Mouse (Mus musculus) kidney, adult 2 months (tissue): ENCODE data around the gene Prx. TPM values are rescaled to one million over a fixed set of nuclear protein-coding genes. Genes with fewer than 3 reads are reported as not detected.
A peak's percentile ranks its signal among the peaks of the same experiment; 100 is the strongest.

Source experiments
- DNase-seq: peaks from one replicate; pipeline ENCODE4 v3.0.0; 2021
- H3K27ac ChIP-seq: fragments of 200-500 bp; 2 replicates; pipeline ENCODE4 v1.5.1; 2012; ENCODE audit warnings: low read depth, low read length, control low read depth, inconsistent platforms; ENCODE audit not compliant: insufficient read depth
- H3K27me3 ChIP-seq: fragments of 200-500 bp; replicated peaks from 2 replicates; pipeline ENCODE4 v1.6.1; 2012; ENCODE audit warnings: mild to moderate bottlenecking, moderate library complexity, low read length, inconsistent platforms; ENCODE audit not compliant: control insufficient read depth, insufficient read depth
- H3K36me3 ChIP-seq: fragments of 200-500 bp; 2 replicates; pipeline ENCODE4 v1.6.1; 2012; ENCODE audit warnings: mild to moderate bottlenecking, moderate library complexity, low read length, inconsistent platforms; ENCODE audit not compliant: control insufficient read depth, insufficient read depth
- H3K4me1 ChIP-seq: fragments of 200-500 bp; 2 replicates; pipeline ENCODE4 v1.6.1; 2011; ENCODE audit warnings: low read length; ENCODE audit not compliant: control insufficient read depth, insufficient read depth
- H3K4me3 ChIP-seq: fragments of 200-500 bp; 2 replicates; pipeline ENCODE4 v1.5.1; 2011; ENCODE audit warnings: mild to moderate bottlenecking, low read depth, low read length, control low read depth; ENCODE audit not compliant: insufficient read depth
- CTCF ChIP-seq: fragments of 200-500 bp; conservative IDR thresholded peaks from 2 replicates; pipeline ENCODE4 v1.5.1; 2011; ENCODE audit warnings: low read depth, mild to moderate bottlenecking, control low read depth, low read length, moderate library complexity, mixed read lengths; ENCODE audit not compliant: insufficient read depth, insufficient read length
- POLR2A ChIP-seq: fragments of 200-500 bp; IDR thresholded peaks from one replicate; pipeline ENCODE4 v1.6.1; 2011; ENCODE audit warnings: low read depth, low read length, control low read depth
- WGBS: fragments of 180-500 bp; shearing (Covaris S2); methylation state at CpG from one replicate; pipeline ENCODE4 v1.1.7; 2018; 5-methylcytosine and 5-hydroxymethylcytosine counted together
- polyA plus RNA-seq: library from polyadenylated mRNA; depleted of rRNA; stranded (reverse); fragments of >200 nt; gene quantifications from 2 replicates; pipeline ENCODE4 v1.2.3, GENCODE M21; 2012

The Prx gene
- polyA plus RNA-seq, 1 experiment = 1.2 TPM

- Histone ChIP-seq H3K27me3 (no peaks in the 10 kb centered on the region), H3K36me3 (no peaks in the 10 kb centered on the region), H3K27ac (peak overlapping the region; percentile 91), H3K4me1 (peaks cover 26% of the 10 kb centered on the region; the same call in 1 of the 2 replicates), H3K4me3 (peak overlapping the region; percentile 93)
- under 1% methylated on average over 23 of the region's 23 CpGs for WGBS
- DNase-seq = peak; percentile 100
- no peak for TF ChIP-seq POLR2A
- peak; percentile 73 for TF ChIP-seq CTCF
Observed at GRCm38 (mm10) chr7:27474490-27474954, 24.6 kb upstream of the Prx start.

- H3K36me3 ChIP-seq = no peaks in the 10 kb centered on the region
- no peak for DNase-seq
- peaks cover 26% of the 10 kb centered on the region; the same call in 1 of the 2 replicates for H3K4me1 ChIP-seq
- no peak for TF ChIP-seq POLR2A
- H3K27ac ChIP-seq = peak overlapping the region; percentile 32; the same call in 1 of the 2 replicates
- WGBS = 83% methylated on average over 2 of the region's 2 CpGs
- H3K27me3 ChIP-seq = no peaks in the 10 kb centered on the region
- H3K4me3 ChIP-seq = no peak overlapping the region
Observed at GRCm38 (mm10) chr7:27475596-27475995, 23.5 kb upstream of the Prx start.

- Histone ChIP-seq H3K27me3 (no peaks in the 10 kb centered on the region), H3K4me3 (no peak overlapping the region), H3K27ac (0 out of 2 replicates have a peak overlapping the region, but pooled peaks have one; percentile 14), H3K4me1 (peaks cover 30% of the 10 kb centered on the region), H3K36me3 (no peaks in the 10 kb centered on the region)
- 66% methylated on average over 14 of the region's 14 CpGs for WGBS
- TF ChIP-seq CTCF (no peak), POLR2A (no peak)
- peak; percentile 81 for DNase-seq
Observed at GRCm38 (mm10) chr7:27476098-27476635, 23.0 kb upstream of the Prx start.

GRCm38 (mm10) chr7:27478561-27478960, 20.6 kb upstream of the Prx start:
- no peak for DNase-seq
- no peak overlapping the region for H3K27ac ChIP-seq
- H3K36me3 ChIP-seq = no peaks in the 10 kb centered on the region
- H3K4me1 ChIP-seq = peaks cover 28% of the 10 kb centered on the region
- 62% methylated on average over 7 of the region's 7 CpGs for WGBS
- H3K27me3 ChIP-seq = no peaks in the 10 kb centered on the region
- H3K4me3 ChIP-seq = no peak overlapping the region
- no peak for TF ChIP-seq POLR2A
- TF ChIP-seq CTCF = no peak

DNA sequence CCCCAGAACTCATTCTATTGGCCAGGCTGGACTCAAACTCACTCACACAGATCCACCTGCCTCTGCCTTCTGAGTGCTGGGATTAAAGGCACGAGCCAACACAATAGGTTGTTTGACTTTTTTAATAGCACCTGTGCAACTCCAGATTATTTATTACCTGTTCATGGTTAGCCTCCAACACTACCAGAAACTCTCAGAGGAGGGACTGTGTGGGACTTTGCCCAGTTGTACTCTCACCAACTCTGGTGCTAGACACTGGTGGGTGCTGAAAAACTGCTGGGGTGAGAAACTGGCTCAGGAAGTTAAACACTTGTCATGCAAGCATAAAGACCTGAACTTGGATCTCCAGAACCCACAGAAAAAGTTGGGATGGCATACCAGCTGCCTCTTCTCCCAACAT, 19.4 kb upstream of the Prx start:
- Histone ChIP-seq H3K27me3 (no peaks in the 10 kb centered on the region), H3K4me3 (peak overlapping the region; percentile 4; the same call in 1 of the 2 replicates), H3K27ac (peak overlapping the region; percentile 79), H3K36me3 (no peaks in the 10 kb centered on the region), H3K4me1 (peaks cover 28% of the 10 kb centered on the region)
- DNase-seq = peak; percentile 88
- WGBS = 33% methylated on average over 1 of the region's 1 CpGs
- TF ChIP-seq POLR2A (no peak), CTCF (no peak)

DNA sequence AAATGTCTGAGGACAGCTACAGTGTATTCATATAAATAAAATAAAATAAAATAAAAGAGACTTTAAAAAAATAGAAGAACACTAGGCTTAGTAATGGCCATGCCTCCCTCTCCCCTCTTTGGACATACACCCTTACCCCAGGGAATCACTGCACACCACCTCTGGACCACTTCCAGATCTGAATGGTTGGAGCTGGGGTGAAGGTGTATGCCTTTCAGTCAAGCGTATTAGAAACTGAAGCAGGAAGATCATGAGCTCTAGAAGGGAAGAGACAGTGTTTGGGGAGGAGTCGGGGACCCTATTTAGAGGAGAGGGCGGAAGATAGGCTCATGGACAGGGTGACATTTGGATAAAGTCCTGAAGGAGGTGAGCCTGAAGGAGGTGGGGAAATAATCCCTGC, 18.6 kb upstream of the Prx start:
- 51% methylated on average over 3 of the region's 3 CpGs for WGBS
- DNase-seq = peak; percentile 66
- H3K4me3 ChIP-seq = peak overlapping the region; percentile 71

GRCm38 (mm10) chr7:27480927-27481626, 18.0 kb upstream of the Prx start:
- no peaks in the 10 kb centered on the region for H3K27me3 ChIP-seq
- TF ChIP-seq POLR2A (no peak), CTCF (no peak)
- H3K27ac ChIP-seq = peak overlapping the region; percentile 99
- DNase-seq = no peak
- H3K36me3 ChIP-seq = no peaks in the 10 kb centered on the region
- peaks cover 18% of the 10 kb centered on the region for H3K4me1 ChIP-seq
- H3K4me3 ChIP-seq = peak overlapping the region; percentile 71
- WGBS = 11% methylated on average over 11 of the region's 11 CpGs

More for the DNA sequence above, 18.6 kb upstream of the Prx start:
- Histone ChIP-seq H3K4me1 (peaks cover 23% of the 10 kb centered on the region), H3K27ac (peak overlapping the region; percentile 99), H3K27me3 (no peaks in the 10 kb centered on the region), H3K36me3 (no peaks in the 10 kb centered on the region)
- TF ChIP-seq POLR2A (no peak), CTCF (no peak)
